Mouse (Mus musculus) heart, adult 2 months (tissue): ENCODE data around the gene Fhl2. TPM values are rescaled to one million over a fixed set of nuclear protein-coding genes. Genes with fewer than 3 reads are reported as not detected.

Experiments
- DNase-seq, 2 experiments: peaks; one replicate each; pipeline ENCODE4 v3.0.0; 2021
- H3K27ac ChIP-seq: fragments of 200-600 bp; 2 replicates; pipeline ENCODE4 v1.8.1; 2022
- H3K27me3 ChIP-seq: fragments of 200-500 bp; 2 replicates; pipeline ENCODE4 v1.6.1; 2012; ENCODE audit warnings: mild to moderate bottlenecking, low read length, inconsistent platforms, mixed read lengths; ENCODE audit not compliant: control insufficient read depth, insufficient read depth
- H3K36me3 ChIP-seq: fragments of 200-500 bp; 2 replicates; pipeline ENCODE4 v1.6.1; 2012; ENCODE audit warnings: low read length, inconsistent platforms; ENCODE audit not compliant: control insufficient read depth, insufficient read depth
- H3K4me1 ChIP-seq: fragments of 200-500 bp; 2 replicates; pipeline ENCODE4 v1.6.1; 2011; ENCODE audit warnings: low read length; ENCODE audit not compliant: control insufficient read depth, insufficient read depth
- H3K4me3 ChIP-seq: fragments of 200-600 bp; 2 replicates; pipeline ENCODE4 v1.8.1; 2022
- H3K79me2 ChIP-seq: fragments of 200-500 bp; replicated peaks from 2 replicates; pipeline ENCODE4 v1.6.1; 2012; ENCODE audit warnings: mild to moderate bottlenecking, inconsistent platforms, low read length, moderate library complexity, mixed read lengths; ENCODE audit not compliant: control insufficient read depth, insufficient read depth
- H3K9ac ChIP-seq: fragments of 200-500 bp; 2 replicates; pipeline ENCODE4 v1.6.1; 2012; ENCODE audit warnings: low read depth, mild to moderate bottlenecking, control low read depth, inconsistent platforms, low read length, mixed read lengths
- CTCF ChIP-seq: fragments of 200-600 bp; IDR thresholded peaks from 2 replicates; pipeline ENCODE4 v1.8.1; 2022; ENCODE audit warnings: antibody characterized with exemption, mild to moderate bottlenecking, moderate library complexity
- EP300 ChIP-seq: fragments of 200-500 bp; IDR thresholded peaks from 2 replicates; pipeline ENCODE4 v1.6.1; 2011; ENCODE audit warnings: low read depth, low read length, control low read depth; ENCODE audit not compliant: insufficient read depth
- POLR2A ChIP-seq: fragments of 200-500 bp; IDR thresholded peaks from 2 replicates; pipeline ENCODE4 v1.6.1; 2011; ENCODE audit warnings: mild to moderate bottlenecking, low read depth, low read length, control low read depth; ENCODE audit not compliant: insufficient read depth
- WGBS: fragments of 180-500 bp; shearing (Covaris S2); methylation state at CpG from one replicate; pipeline ENCODE4 v1.1.7; 2018; 5-methylcytosine and 5-hydroxymethylcytosine counted together
- intact Hi-C: fragments of 180-260 bp; cut with DNase I; formaldehyde crosslinking; loops from one replicate; pipeline ENCODE4 v1.15.1; 2025
- polyA plus RNA-seq: library from polyadenylated mRNA; depleted of rRNA; stranded (reverse); fragments of >200 nt; gene quantifications from 2 replicates; pipeline ENCODE4 v1.2.3, GENCODE M21; 2012
- total RNA-seq, 2 experiments: library from RNA; stranded (reverse); gene quantifications; 2 replicates each; pipeline ENCODE4 v1.2.3; 2021

Gene Fhl2
- total and polyA plus RNA-seq, 3 experiments, result 1,721 to 1,853 (median 1,764) TPM

GRCm38 (mm10) chr1:43117435-43117834 lies 79.3 kb downstream of the Fhl2 start:
- Histone ChIP-seq H3K4me1 (no peaks in the 10 kb centered on the region), H3K79me2 (no peaks in the 10 kb centered on the region), H3K27ac (no peak overlapping the region), H3K36me3 (peaks cover 2% of the 10 kb centered on the region), H3K27me3 (no peaks in the 10 kb centered on the region), H3K4me3 (no peak overlapping the region), H3K9ac (no peak overlapping the region)
- WGBS, result 64% methylated on average over 8 of the region's 8 CpGs
- DNase-seq, result no peak
- TF ChIP-seq EP300, result no peak
- TF ChIP-seq CTCF, result no peak
- no peak for TF ChIP-seq POLR2A
- intact Hi-C loops, result no loop called here

GRCm38 (mm10) chr1:43112882-43113281 lies 83.9 kb downstream of the Fhl2 start:
- 84% methylated on average over 2 of the region's 2 CpGs for WGBS
- Histone ChIP-seq H3K27me3 (no peaks in the 10 kb centered on the region), H3K4me3 (no peak overlapping the region), H3K27ac (no peak overlapping the region), H3K4me1 (peaks cover 1% of the 10 kb centered on the region), H3K36me3 (peaks cover 2% of the 10 kb centered on the region), H3K9ac (no peak overlapping the region), H3K79me2 (no peaks in the 10 kb centered on the region)
- intact Hi-C loops, result loop anchor here (1.0 kb wide), 1 partner anchor 151 kb away; no protein-coding TSS in a partner anchor
- TF ChIP-seq CTCF (peak; percentile 69), POLR2A (no peak)
- DNase-seq, result peak; percentile 56 to 59

- peaks cover 1% of the 10 kb centered on the region for H3K4me1 ChIP-seq
- no peak overlapping the region for H3K4me3 ChIP-seq
- peaks cover 2% of the 10 kb centered on the region for H3K36me3 ChIP-seq
- peak; percentile 86 for TF ChIP-seq CTCF
- TF ChIP-seq POLR2A, result no peak
- TF ChIP-seq EP300, result 0 out of 2 replicates have a peak, but pooled peaks have one; percentile 44
- no peak overlapping the region for H3K27ac ChIP-seq
- WGBS, result 45% methylated on average over 4 of the region's 4 CpGs
- H3K27me3 ChIP-seq, result no peaks in the 10 kb centered on the region
- no peak overlapping the region for H3K9ac ChIP-seq
- intact Hi-C loops, result no loop called here
- no peaks in the 10 kb centered on the region for H3K79me2 ChIP-seq
- DNase-seq, result peak; percentile 37 to 67
Observed at GRCm38 (mm10) chr1:43110556-43110955, 86.2 kb downstream of the Fhl2 start.

GRCm38 (mm10) chr1:43108729-43109128 lies 88.1 kb downstream of the Fhl2 start:
- H3K79me2 ChIP-seq, result no peaks in the 10 kb centered on the region
- peaks cover 1% of the 10 kb centered on the region for H3K4me1 ChIP-seq
- intact Hi-C loops, result no loop called here
- DNase-seq, result no peak
- no peak overlapping the region for H3K4me3 ChIP-seq
- H3K27ac ChIP-seq, result no peak overlapping the region
- 85% methylated on average over 2 of the region's 2 CpGs for WGBS
- H3K9ac ChIP-seq, result no peak overlapping the region
- no peaks in the 10 kb centered on the region for H3K27me3 ChIP-seq
- TF ChIP-seq CTCF (no peak), POLR2A (no peak), EP300 (no peak)
- peaks cover 2% of the 10 kb centered on the region for H3K36me3 ChIP-seq

GRCm38 (mm10) chr1:43098031-43098984 lies 98.5 kb downstream of the Fhl2 start, which contains the start of the genes Tgfbrap1 and AI597479:
TSS of gene Tgfbrap1 (minus strand) at chr1:43098637.
TSS of gene AI597479 (plus strand) at chr1:43098710.
- DNase-seq, result peak; percentile 93 to 97
- TF ChIP-seq CTCF (no peak), POLR2A (peak; percentile 90), EP300 (peak; percentile 41; the same call in 1 of the 2 replicates)
- peak within 1 kb of the TSS; percentile 100 for H3K27ac ChIP-seq
- WGBS, result under 1% methylated on average over 57 of the region's 57 CpGs
- no peaks in the 10 kb centered on the region for H3K79me2 ChIP-seq
- no peaks in the 10 kb centered on the region for H3K27me3 ChIP-seq
- peak within 1 kb of the TSS; percentile 98 for H3K4me3 ChIP-seq
- no peaks in the 10 kb centered on the region; the same call in 1 of the 2 replicates for H3K4me1 ChIP-seq
- peak within 1 kb of the TSS; percentile 92 for H3K9ac ChIP-seq
- no peaks in the 10 kb centered on the region; the same call in 1 of the 2 replicates for H3K36me3 ChIP-seq
- intact Hi-C loops, result loop anchor here (10.0 kb wide), 4 partner anchors 244 to 1006 kb away; partner anchors contain the start of genes Mrps9, Nck2, Tex30 and Tpp2

- intact Hi-C loops, result loop anchor here (10.0 kb wide), 4 partner anchors 239 to 1011 kb away; partner anchors contain the start of genes Mrps9, Nck2, Tex30 and Tpp2
- H3K36me3 ChIP-seq, result peaks cover 3% of the 10 kb centered on the region; the same call in 1 of the 2 replicates
- H3K4me3 ChIP-seq, result no peak overlapping the region
- H3K9ac ChIP-seq, result no peak overlapping the region
- no peak overlapping the region for H3K27ac ChIP-seq
- no peak for DNase-seq
- H3K27me3 ChIP-seq, result no peaks in the 10 kb centered on the region
- TF ChIP-seq EP300 (no peak), CTCF (no peak), POLR2A (no peak)
- 96% methylated on average over 2 of the region's 2 CpGs for WGBS
- peaks cover 7% of the 10 kb centered on the region for H3K4me1 ChIP-seq
- H3K79me2 ChIP-seq, result no peaks in the 10 kb centered on the region
Observed at GRCm38 (mm10) chr1:43094206-43094605, 102.6 kb downstream of the Fhl2 start.
